Mouse (Mus musculus) telencephalon, adult 2 months (tissue): ENCODE measurements around the gene Ankrd17.

Experiments used
- DNase-seq: peaks from one replicate; pipeline ENCODE4 v3.0.0-alpha.2; 2011; ENCODE audit warnings: low read depth, low spot score

The Ankrd17 gene

DNA sequence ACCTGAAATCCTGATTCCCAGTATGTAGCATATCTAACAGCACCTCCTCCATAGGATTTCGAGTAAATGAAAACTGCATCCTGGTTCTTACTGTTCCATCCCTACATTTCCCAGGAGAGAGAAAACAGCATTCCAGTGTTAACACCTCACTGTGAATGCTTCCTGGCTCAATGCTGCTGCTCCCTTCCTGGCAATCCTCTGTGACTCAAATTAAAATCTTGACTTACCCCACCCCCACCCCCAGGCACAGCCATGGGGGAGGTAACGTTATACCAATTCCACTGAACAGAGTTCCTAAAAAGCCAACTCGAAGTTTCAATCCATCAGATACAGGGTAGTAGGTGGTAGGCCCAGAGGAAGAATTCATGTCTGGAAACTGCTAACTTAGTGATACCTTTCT is 143.4 kb downstream of the Ankrd17 start:
- peak; percentile 13 for DNase-seq

DNA sequence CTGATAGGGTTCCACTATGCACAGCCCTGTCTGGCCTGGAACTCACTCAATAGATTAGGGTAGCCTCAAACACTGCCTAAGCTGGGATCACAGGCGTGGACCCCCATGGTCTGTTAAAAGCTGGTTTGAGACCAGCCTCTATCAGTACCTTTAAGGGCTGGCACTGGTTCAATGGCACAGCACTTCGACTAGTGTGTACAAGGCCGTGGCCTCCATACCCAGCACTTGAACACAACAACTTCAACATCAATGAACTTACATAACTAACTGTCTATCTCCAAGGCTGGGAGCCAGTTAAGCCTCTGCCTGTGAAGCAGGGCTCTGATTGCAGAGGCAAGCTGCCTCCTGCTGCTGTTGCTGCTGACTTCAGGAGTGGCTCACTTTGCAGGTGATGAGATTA is 148.6 kb downstream of the Ankrd17 start:
- no peak for DNase-seq

DNA sequence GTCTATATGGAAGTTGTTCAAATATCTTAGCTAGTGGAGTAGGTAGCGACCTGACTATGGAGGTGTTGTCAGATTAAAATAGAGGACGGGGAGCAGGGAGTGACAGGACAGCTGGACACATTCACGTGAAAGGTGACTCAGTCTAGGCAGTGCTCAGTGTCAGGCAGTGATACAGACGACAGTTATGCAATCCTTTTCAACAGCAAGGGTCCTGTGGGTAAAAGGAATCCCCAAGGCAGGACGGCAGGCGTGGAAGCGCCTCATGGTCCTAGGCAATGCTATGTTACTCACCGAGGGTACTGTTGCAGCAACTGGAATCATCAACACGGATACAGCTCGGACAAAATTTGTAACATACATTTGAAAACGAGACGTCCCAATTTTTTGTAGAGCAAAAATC is 149.2 kb downstream of the Ankrd17 start:
- DNase-seq: no peak

DNA sequence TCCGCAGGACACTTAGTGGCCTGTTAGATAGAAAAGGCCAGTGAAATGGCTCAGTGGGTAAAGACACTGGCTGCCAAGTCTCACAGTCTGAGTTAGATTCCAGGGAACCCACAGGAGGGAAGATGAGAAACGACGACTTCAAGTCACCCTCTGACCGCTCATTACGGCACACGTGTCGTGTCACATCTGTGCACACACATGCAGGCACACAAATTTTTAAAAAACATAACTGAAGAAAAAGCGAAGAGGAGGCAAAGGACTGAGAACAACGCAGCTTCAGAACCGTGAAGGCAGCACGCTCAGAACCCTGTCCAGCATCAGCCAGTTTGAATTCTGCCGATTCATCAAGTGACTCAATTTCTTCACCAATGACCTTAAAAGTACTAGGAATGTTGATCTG is 153.0 kb downstream of the Ankrd17 start:
- DNase-seq: no peak

DNA sequence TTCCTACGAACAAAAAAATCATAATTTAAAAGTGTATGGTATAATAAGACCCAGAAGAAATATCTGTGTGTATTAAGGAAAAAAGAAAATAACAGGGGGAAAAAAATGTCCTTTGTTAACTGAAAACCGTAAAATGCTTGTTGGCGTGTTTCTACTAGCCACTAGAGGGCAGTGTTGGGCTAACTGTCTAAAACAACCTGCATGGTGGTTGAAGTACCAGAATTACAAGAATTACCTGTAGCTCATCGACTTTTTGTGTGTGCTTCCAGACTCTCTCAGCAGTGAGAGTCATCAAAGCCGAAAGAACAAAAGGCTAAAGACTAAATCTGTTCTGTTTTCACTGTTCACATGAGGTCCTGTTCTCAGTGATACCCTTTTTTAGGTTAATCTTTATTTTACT is 163.2 kb downstream of the Ankrd17 start:
- DNase-seq: peak; percentile 17

DNA sequence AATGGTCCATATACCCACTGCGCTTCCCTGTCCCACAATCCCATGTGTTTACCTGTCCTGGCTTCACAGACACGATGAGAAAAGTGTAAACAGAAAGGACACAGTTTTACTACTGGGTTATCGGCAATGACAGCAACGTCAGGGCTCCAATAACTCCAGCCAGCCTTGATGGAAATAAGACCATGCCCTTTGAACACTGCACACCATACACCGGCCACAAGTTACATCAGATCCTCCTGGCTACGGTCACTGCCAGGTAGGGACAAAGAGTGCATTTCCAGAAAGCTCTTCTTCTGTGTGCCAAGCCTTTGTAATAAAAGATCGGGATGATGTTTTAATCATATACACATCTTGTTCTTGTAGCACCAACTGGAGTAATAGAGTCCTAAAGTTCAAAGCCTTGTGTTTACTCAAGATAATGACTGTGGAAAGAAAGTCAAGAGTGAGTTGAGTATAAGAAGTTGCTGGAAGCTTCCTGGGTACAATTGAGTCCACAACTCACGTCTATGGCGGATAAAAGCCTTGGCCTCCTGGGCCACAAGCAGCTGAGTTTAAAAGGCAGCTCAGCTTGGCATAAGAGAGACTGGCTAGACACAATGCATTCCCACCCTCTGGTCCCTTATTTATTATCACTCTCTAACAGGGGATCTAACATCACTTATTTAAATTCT is 163.8 kb downstream of the Ankrd17 start:
- no peak for DNase-seq

DNA sequence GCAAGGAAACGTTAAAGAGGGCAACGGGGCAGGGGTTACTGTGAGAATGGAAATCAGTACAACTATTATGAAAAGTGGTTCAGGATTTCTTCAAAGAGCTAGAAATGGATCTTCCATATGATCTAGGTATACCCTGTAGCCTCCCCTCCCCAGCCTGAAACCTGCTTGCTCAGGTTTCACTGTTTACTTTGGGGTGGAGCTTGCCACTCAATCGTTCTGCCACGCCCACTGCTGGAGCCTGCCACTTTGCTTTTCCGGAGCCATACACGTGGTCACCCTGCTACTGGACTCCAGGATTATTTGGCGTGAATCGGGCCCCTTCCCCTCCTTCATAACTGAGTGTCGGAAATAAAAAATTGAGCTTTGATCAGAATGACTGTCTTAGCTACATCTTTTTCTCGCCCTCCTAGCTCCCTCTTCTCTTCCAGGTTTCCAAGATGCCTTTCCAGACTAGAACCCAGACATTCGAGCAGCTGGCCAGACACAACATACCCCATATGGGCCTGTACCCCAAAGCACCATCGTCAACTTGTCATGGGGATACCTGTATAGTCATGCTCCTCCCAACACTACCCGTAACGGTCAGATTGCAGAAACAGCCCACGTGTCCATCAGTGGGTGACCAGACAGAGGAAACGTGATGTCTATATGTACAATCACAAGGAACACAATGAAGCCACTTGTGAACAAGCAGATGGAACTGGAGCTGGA is 166.3 kb downstream of the Ankrd17 start:
- no peak for DNase-seq

- peak; percentile 50 for DNase-seq
Measured at GRCm38 (mm10) chr5:90194831-90195230, 171.5 kb downstream of the Ankrd17 start.

- DNase-seq: no peak
Measured at GRCm38 (mm10) chr5:90182782-90183181, 183.6 kb downstream of the Ankrd17 start.

DNA sequence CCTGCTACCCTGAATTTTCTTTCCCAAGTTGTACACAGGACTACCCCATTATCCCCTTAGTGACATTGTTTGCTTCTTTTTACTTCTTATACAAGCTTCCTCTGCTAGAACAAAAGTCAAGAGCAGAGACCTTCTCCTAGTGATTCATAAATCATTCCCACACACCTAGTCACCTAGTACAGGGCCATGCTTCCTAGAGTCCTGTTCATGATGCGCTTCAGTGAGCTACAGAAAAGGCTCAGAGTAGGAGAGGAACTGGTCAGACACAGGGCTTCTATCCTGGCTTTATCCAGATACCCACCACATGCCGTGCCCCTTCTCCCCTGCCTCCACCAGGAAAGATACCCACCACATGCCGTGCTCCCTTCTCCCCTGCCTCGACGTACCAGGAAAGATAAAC is 187.3 kb downstream of the Ankrd17 start:
- DNase-seq: no peak

- DNase-seq: peak; percentile 32
Measured at GRCm38 (mm10) chr5:90178116-90178515, 188.3 kb downstream of the Ankrd17 start.
